Comparison of ENCODE assay signal across 11 mouse cellular contexts in genomic region chr12:98714757-98715156, GRCm38 (mm10). TPM values are rescaled to one million over a fixed set of nuclear protein-coding genes. Genes with fewer than 3 reads are reported as not detected.
A peak's percentile ranks its signal among the peaks of the same experiment; 100 is the strongest.
DNase-seq lines count a peak whose midpoint lies in the region; ATAC-seq lines count a peak whose summit lies in the region.
"Had no signal": no experiment of that assay in that cellular context is flagged by ENCODE, and none has a peak within 500 bp of the region (broad histone marks: within the 10 kb centered on the region; RNA-seq: fewer than 3 reads in every experiment).

No protein-coding gene starts in this region.

- no peaks in the 10 kb centered on the region for H3K4me1 ChIP-seq in embryonic facial prominence, embryonic 11.5 days (ENCODE audit: control insufficient read depth, insufficient read depth, low read length)
- H3K4me1 ChIP-seq: hindbrain, embryonic 15.5 days had no signal

- no peak for ATAC-seq in embryonic facial prominence, embryonic 11.5 days (replicated peaks; ENCODE audit: insufficient number of reproducible peaks, low FRiP score, low TSS enrichment, low read depth)

- no peak overlapping the region for H3K4me2 ChIP-seq in embryonic facial prominence, embryonic 11.5 days (ENCODE audit: low read depth, low read length)
- H3K4me2 ChIP-seq: hindbrain, embryonic 15.5 days; limb, embryonic 15.5 days had no signal

- no peak overlapping the region for H3K4me3 ChIP-seq in embryonic facial prominence, embryonic 11.5 days (ENCODE audit: low read depth, low read length)
- H3K4me3 ChIP-seq: hindbrain, embryonic 15.5 days; limb, embryonic 15.5 days had no signal

- no peaks in the 10 kb centered on the region for H3K36me3 ChIP-seq in embryonic facial prominence, embryonic 11.5 days (replicated peaks; ENCODE audit: control insufficient read depth, insufficient read depth, low read depth, low read length)
- H3K36me3 ChIP-seq: hindbrain, embryonic 15.5 days; limb, embryonic 15.5 days had no signal

- WGBS in embryonic facial prominence, embryonic 11.5 days = 10% methylated on average over 11 of the region's 11 CpGs

- H3K9me3 ChIP-seq in embryonic facial prominence, embryonic 11.5 days (replicated peaks; ENCODE audit: control insufficient read depth, low read length) = no peaks in the 10 kb centered on the region
- H3K9me3 ChIP-seq: hindbrain, embryonic 15.5 days; limb, embryonic 15.5 days had no signal

- no peak overlapping the region for H3K9ac ChIP-seq in embryonic facial prominence, embryonic 11.5 days (replicated peaks; ENCODE audit: low read length)
- H3K9ac ChIP-seq: hindbrain, embryonic 15.5 days; limb, embryonic 15.5 days had no signal

- H3K27ac ChIP-seq in embryonic facial prominence, embryonic 11.5 days (replicated peaks; ENCODE audit: low read depth, low read length) = no peak overlapping the region
- H3K27ac ChIP-seq: hindbrain, embryonic 15.5 days; limb, embryonic 15.5 days had no signal

- DNase-seq in urinary bladder, postnatal 14 days (ENCODE audit: low spot score) = peak; percentile 24
- DNase-seq in urinary bladder, adult 2 months (ENCODE audit: low spot score) = no peak
- DNase-seq in embryonic facial prominence, embryonic 11.5 days (ENCODE audit: low spot score) = peak; percentile 9
- DNase-seq in kidney, postnatal 14 days = peak; percentile 55
- DNase-seq in thymus, postnatal 14 days = no peak
- no peak for DNase-seq in left cerebral cortex, adult 8-10 months (ENCODE audit: low spot score in 2 of 2)
- no peak for DNase-seq in thymus, postnatal 4 days
- DNase-seq: cerebellum, adult 18-20 months; thymus, adult 18-20 months had no signal

- no peaks in the 10 kb centered on the region for H3K27me3 ChIP-seq in embryonic facial prominence, embryonic 11.5 days (ENCODE audit: control insufficient read depth, insufficient read depth, low read length)
- H3K27me3 ChIP-seq: hindbrain, embryonic 15.5 days; limb, embryonic 15.5 days had no signal

RNA-seq across cellular contexts. Expression of gene Ptpn21, which starts 22.4 kb away (rescaled TPM):
- polyA plus RNA-seq in urinary bladder, adult 2 months (2012; rRNA removed) = 22.1 and 25.3 TPM in 2 replicates
- 5.3 TPM in 2 replicates for polyA plus RNA-seq in embryonic facial prominence, embryonic 11.5 days (2014; fragmentation: Nextera tagmentation; extraction: Ambion mirVana)
- total RNA-seq in left cerebral cortex, adult 8-10 months (2022) = 10 to 100 TPM in 2 of 4 experiments, 1 to 10 TPM in 2; 8.3 to 10.9 (median 9.9) TPM

RNA-seq across cellular contexts. Expression of gene Zc3h14, which starts 32.0 kb away (rescaled TPM):
- polyA plus RNA-seq in urinary bladder, adult 2 months (2012; rRNA removed) = 72.8 and 84.4 TPM in 2 replicates
- polyA plus RNA-seq in embryonic facial prominence, embryonic 11.5 days (2014; fragmentation: Nextera tagmentation; extraction: Ambion mirVana) = 174 and 182 TPM in 2 replicates
- total RNA-seq in left cerebral cortex, adult 8-10 months (2022) = 100 to 1,000 TPM; 100 to 108 (median 104) TPM

Comparison
In these comparisons a context has a peak if more than half of its experiments do, and no peak if none do; other contexts are left out.
1. DNase-seq: peak in urinary bladder, postnatal 14 days (single experiment), embryonic facial prominence, embryonic 11.5 days (single experiment) and kidney, postnatal 14 days (single experiment); none in urinary bladder, adult 2 months (single experiment), thymus, postnatal 14 days (single experiment), left cerebral cortex, adult 8-10 months (0 of 2) and thymus, postnatal 4 days (single experiment).